Mouse (Mus musculus) gastrocnemius, adult 2 months (tissue): ENCODE results near the gene Crocc2. TPM values are rescaled to one million over a fixed set of nuclear protein-coding genes. Genes with fewer than 3 reads are reported as not detected.
"Not testable (repeated sequence)": the region's sequence is repeated elsewhere in the genome, so short reads cannot be mapped to it uniquely, and the experiment has no call there.

Experiments
- DNase-seq: peaks from one replicate; pipeline ENCODE4 v3.0.0; 2022
- H3K27ac ChIP-seq: fragments of 200-600 bp; 2 replicates; pipeline ENCODE4 v1.8.1; 2022; ENCODE audit warnings: mild to moderate bottlenecking
- H3K4me3 ChIP-seq: fragments of 200-600 bp; 2 replicates; pipeline ENCODE4 v1.8.1; 2022; ENCODE audit warnings: mild to moderate bottlenecking, moderate library complexity
- CTCF ChIP-seq: fragments of 200-600 bp; IDR thresholded peaks from 2 replicates; pipeline ENCODE4 v1.8.1; 2022; ENCODE audit warnings: antibody characterized with exemption, mild to moderate bottlenecking, moderate library complexity
- intact Hi-C: fragments of 180-260 bp; cut with DNase I; formaldehyde crosslinking; loops from one replicate; pipeline ENCODE4 v1.15.1; 2025
- total RNA-seq, 2 experiments: library from RNA; stranded (reverse); gene quantifications; 2 replicates each; pipeline ENCODE4 v1.2.3; 2021

The Crocc2 gene
- total RNA-seq, 2 experiments from 2014 or later: not detected

- peak; percentile 100; the same call in 1 of the 2 replicates for TF ChIP-seq CTCF
- intact Hi-C loops: loop anchor here (1.0 to 10.0 kb wide), 3 partner anchors 130 to 332 kb away; partner anchors contain the start of genes Mterf4 and Pask
- Histone ChIP-seq H3K4me3 (no peak overlapping the region), H3K27ac (no peak overlapping the region)
- peak; percentile 83 for DNase-seq
These were observed 5.9 kb downstream of the Crocc2 start for GRCm38 (mm10) chr1:93174399-93174798.

GRCm38 (mm10) chr1:93175849-93176248 lies 7.3 kb downstream of the Crocc2 start:
- DNase-seq: no peak
- Histone ChIP-seq H3K4me3 (no peak overlapping the region), H3K27ac (no peak overlapping the region)
- no peak for TF ChIP-seq CTCF
- intact Hi-C loops: loop anchor here (2.0 to 10.0 kb wide), 2 partner anchors 129 to 331 kb away; partner anchors contain the start of gene Mterf4

GRCm38 (mm10) chr1:93176525-93177332 lies 8.2 kb downstream of the Crocc2 start:
- Histone ChIP-seq H3K4me3 (peak overlapping the region; percentile 62), H3K27ac (peak overlapping the region; percentile 43; the same call in 1 of the 2 replicates)
- DNase-seq: peak; percentile 80
- intact Hi-C loops: loop anchor here (10.0 kb wide), 1 partner anchor 128 kb away; the partner anchor contains the start of gene Mterf4
- TF ChIP-seq CTCF: no peak

GRCm38 (mm10) chr1:93182281-93182680 lies 13.8 kb downstream of the Crocc2 start:
- H3K4me3 ChIP-seq: no peak overlapping the region
- DNase-seq: peak; percentile 22
- H3K27ac ChIP-seq: no peak overlapping the region
- no peak for TF ChIP-seq CTCF
- intact Hi-C loops: no loop called here

GRCm38 (mm10) chr1:93184071-93184828 lies 15.7 kb downstream of the Crocc2 start:
- Histone ChIP-seq H3K27ac (no peak overlapping the region), H3K4me3 (no peak overlapping the region)
- DNase-seq: peak; percentile 43
- intact Hi-C loops: no loop called here
- TF ChIP-seq CTCF: no peak

- intact Hi-C loops: no loop called here
- H3K27ac ChIP-seq: no peak overlapping the region
- H3K4me3 ChIP-seq: no peak overlapping the region
- no peak for TF ChIP-seq CTCF
- DNase-seq: no peak
These were observed 22.3 kb downstream of the Crocc2 start for GRCm38 (mm10) chr1:93190726-93191305.

GRCm38 (mm10) chr1:93194961-93195360 lies 26.4 kb downstream of the Crocc2 start:
- intact Hi-C loops: no loop called here
- no peak overlapping the region for H3K4me3 ChIP-seq

GRCm38 (mm10) chr1:93197454-93197853 lies 28.9 kb downstream of the Crocc2 start:
- H3K4me3 ChIP-seq, H3K27ac ChIP-seq, DNase-seq, intact Hi-C loops: not testable (repeated sequence)

More at GRCm38 (mm10) chr1:93194961-93195360, 26.4 kb downstream of the Crocc2 start:
- DNase-seq: no peak
- no peak for TF ChIP-seq CTCF
- no peak overlapping the region for H3K27ac ChIP-seq

GRCm38 (mm10) chr1:93197916-93198315 lies 29.4 kb downstream of the Crocc2 start:
- H3K27ac ChIP-seq: no peak overlapping the region
- H3K4me3 ChIP-seq: no peak overlapping the region
- TF ChIP-seq CTCF: no peak
- intact Hi-C loops: no loop called here
- no peak for DNase-seq

GRCm38 (mm10) chr1:93206277-93206970 lies 37.9 kb downstream of the Crocc2 start:
- no peak for DNase-seq
- TF ChIP-seq CTCF: no peak
- Histone ChIP-seq H3K4me3 (no peak overlapping the region), H3K27ac (no peak overlapping the region)
- intact Hi-C loops: no loop called here

- intact Hi-C loops: no loop called here
- TF ChIP-seq CTCF: no peak
- peak; percentile 41 for DNase-seq
- Histone ChIP-seq H3K27ac (no peak overlapping the region), H3K4me3 (no peak overlapping the region)
These were observed 39.1 kb downstream of the Crocc2 start for GRCm38 (mm10) chr1:93207536-93208064.

GRCm38 (mm10) chr1:93210213-93210641 lies 41.7 kb downstream of the Crocc2 start:
- H3K4me3 ChIP-seq: no peak overlapping the region
- intact Hi-C loops: no loop called here
- peak; percentile 71 for DNase-seq
- no peak for TF ChIP-seq CTCF
- H3K27ac ChIP-seq: no peak overlapping the region
